Mouse (Mus musculus) hindbrain, embryonic 14.5 days (tissue): ENCODE data around the gene Gm17617. TPM values are rescaled to one million over a fixed set of nuclear protein-coding genes. Genes with fewer than 3 reads are reported as not detected.

ENCODE experiments used
- ATAC-seq: fragments of 200-750 bp; cut with Nextera tagmentation; 2 replicates; pipeline ENCODE4 v1.8.0; 2017; ENCODE audit warnings: moderate number of reproducible peaks, mild to moderate bottlenecking, moderate TSS enrichment, moderate library complexity; ENCODE audit not compliant: low FRiP score
- DNase-seq: peaks from one replicate; pipeline ENCODE4 v3.0.0-alpha.2; 2015; ENCODE audit warnings: low spot score
- H3K27ac ChIP-seq: fragments of 300-500 bp; sonication (generic); 2 replicates; pipeline ENCODE4 v1.5.1; 2014; ENCODE audit warnings: mild to moderate bottlenecking, moderate library complexity
- H3K27me3 ChIP-seq: fragments of 300-500 bp; sonication (generic); 2 replicates; pipeline ENCODE4 v1.6.1; 2014; ENCODE audit warnings: mild to moderate bottlenecking, low read length, mixed read lengths; ENCODE audit not compliant: control insufficient read depth, insufficient read depth
- H3K36me3 ChIP-seq: fragments of 300-500 bp; sonication (generic); replicated peaks from 2 replicates; pipeline ENCODE4 v1.6.1; 2014; ENCODE audit not compliant: control insufficient read depth, insufficient read depth
- H3K4me1 ChIP-seq: fragments of 300-500 bp; sonication (generic); replicated peaks from 2 replicates; pipeline ENCODE4 v1.6.1; 2014; ENCODE audit warnings: antibody characterized with exemption, low read length, mixed read lengths; ENCODE audit not compliant: control insufficient read depth, insufficient read depth
- H3K4me2 ChIP-seq: fragments of 300-500 bp; sonication (generic); replicated peaks from 2 replicates; pipeline ENCODE4 v1.6.1; 2014; ENCODE audit warnings: mild to moderate bottlenecking, moderate library complexity
- H3K4me3 ChIP-seq: fragments of 300-500 bp; sonication (generic); replicated peaks from 2 replicates; pipeline ENCODE4 v1.5.1; 2014; ENCODE audit warnings: mild to moderate bottlenecking, low read length
- H3K9ac ChIP-seq: fragments of 300-500 bp; sonication (generic); 2 replicates; pipeline ENCODE4 v1.6.1; 2014
- H3K9me3 ChIP-seq: fragments of 300-500 bp; sonication (generic); 2 replicates; pipeline ENCODE4 v1.6.1; 2016; ENCODE audit warnings: low read length; ENCODE audit not compliant: control insufficient read depth
- WGBS: fragments of 180-500 bp; shearing (Covaris S2); extraction: QIAGEN DNeasy Blood & Tissue Kit; methylation state at CpG from one replicate; pipeline ENCODE4 v1.1.7; 2014; 5-methylcytosine and 5-hydroxymethylcytosine counted together
- polyA plus RNA-seq: library from polyadenylated mRNA; unstranded; fragments of >200 nt; fragmentation: Nextera tagmentation; extraction: Ambion mirVana; gene quantifications from 2 replicates; pipeline ENCODE4 v1.2.1, GENCODE M21; 2014

Gene Gm17617
- not detected in 2 replicates for polyA plus RNA-seq

DNA sequence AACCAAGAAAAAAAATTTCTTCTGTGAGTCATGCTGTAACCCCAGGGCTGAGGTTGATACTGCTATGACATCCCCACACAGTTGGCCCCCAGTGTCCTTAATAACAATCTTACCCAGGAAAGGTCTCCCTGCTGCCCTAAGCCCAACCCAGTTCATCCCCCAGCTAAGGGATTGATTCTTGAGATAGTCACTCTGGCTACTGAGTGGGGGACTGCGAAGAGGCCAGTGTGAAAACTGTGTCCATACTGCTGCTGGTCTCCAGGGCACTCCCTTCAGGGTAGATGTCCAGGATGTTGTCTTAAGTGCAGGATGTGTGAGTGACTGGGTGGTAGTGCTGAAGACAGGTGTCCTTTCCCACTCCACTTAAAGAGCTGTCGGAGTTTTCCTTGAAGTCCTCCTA is at the start of gene Gm17617:
Gene Gm17617, minus strand, starts transcription at position 101 of the 400 bp plus-strand sequence.
- no peak for ATAC-seq
- no peak within 1 kb of the TSS for H3K27ac ChIP-seq
- WGBS, result 98% methylated on average over 2 of the region's 2 CpGs
- no peak for DNase-seq
- no peak within 1 kb of the TSS for H3K4me3 ChIP-seq
- H3K36me3 ChIP-seq, result peaks cover 52% of the 10 kb centered on the region
- no peaks in the 10 kb centered on the region for H3K4me1 ChIP-seq
- no peak within 1 kb of the TSS for H3K4me2 ChIP-seq
- H3K27me3 ChIP-seq, result no peaks in the 10 kb centered on the region
- H3K9me3 ChIP-seq, result no peaks in the 10 kb centered on the region
- no peak within 1 kb of the TSS for H3K9ac ChIP-seq

DNA sequence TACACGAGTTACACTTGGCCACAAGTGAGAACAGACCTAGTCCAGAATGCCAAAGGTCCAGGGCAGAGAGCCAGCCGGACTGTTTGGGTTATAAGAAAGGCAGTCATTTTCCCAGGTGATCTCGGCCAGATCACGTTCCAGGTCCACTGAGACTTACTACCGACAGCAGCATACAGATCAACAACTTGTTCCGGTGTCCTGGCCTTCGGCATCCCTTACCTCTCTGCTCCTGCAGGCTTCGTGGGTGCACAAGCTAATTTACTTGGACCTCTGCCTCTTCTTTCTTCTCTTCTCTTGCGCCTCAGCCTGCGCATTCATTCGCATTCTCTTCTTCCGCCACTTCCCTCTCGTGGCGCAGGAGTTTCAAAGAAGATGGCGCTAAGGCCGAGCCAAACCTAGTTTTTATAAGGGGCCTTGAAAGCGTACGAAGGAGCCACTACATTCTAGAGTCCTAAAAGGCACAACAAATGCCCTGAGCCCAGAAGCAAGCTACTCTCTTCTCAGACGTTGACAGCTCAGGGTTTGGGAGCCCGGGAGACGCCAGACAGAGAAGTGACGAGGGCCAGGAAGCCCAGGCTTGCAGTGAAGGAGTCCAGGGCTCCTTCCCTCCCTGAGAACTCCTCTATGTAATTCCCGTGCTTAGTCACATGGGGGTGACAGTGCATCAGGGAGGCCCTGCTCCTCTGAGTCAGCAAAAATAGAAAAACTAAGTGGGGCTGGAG is 49.0 kb upstream of the Gm17617 start:
- Histone ChIP-seq H3K4me1 (no peaks in the 10 kb centered on the region), H3K4me2 (peak overlapping the region; percentile 39), H3K9ac (peak overlapping the region; percentile 2; the same call in 1 of the 2 replicates), H3K4me3 (peak overlapping the region; percentile 6), H3K36me3 (no peaks in the 10 kb centered on the region), H3K27ac (peak overlapping the region; percentile 72), H3K9me3 (no peaks in the 10 kb centered on the region), H3K27me3 (no peaks in the 10 kb centered on the region)
- ATAC-seq (peak; percentile 84), DNase-seq (peak; percentile 74)
- 3% methylated on average over 23 of the region's 23 CpGs for WGBS

DNA sequence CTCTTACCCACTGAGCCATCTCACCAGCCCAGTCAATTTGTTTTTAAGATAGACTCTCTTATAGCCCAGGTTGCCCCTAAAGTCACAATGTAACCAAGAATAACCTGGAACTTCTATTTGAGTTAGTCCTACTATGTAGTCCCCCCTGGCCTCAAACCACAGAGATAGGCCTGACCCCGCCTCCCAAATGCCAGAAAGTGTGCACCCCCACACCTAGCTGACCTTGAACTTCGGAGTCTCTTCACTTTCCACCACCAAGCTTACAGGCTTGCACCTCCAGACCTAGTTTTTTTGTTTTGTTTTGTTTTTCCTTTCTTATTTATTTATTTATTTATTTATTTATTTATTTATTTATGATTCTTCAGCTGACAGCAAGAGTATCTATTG is 48.4 kb upstream of the Gm17617 start:
- no peak for DNase-seq
- no peaks in the 10 kb centered on the region for H3K27me3 ChIP-seq
- 78% methylated on average over 2 of the region's 2 CpGs for WGBS
- peak overlapping the region; percentile 39 for H3K4me2 ChIP-seq
- no peak overlapping the region for H3K9ac ChIP-seq
- H3K9me3 ChIP-seq, result no peaks in the 10 kb centered on the region
- H3K36me3 ChIP-seq, result no peaks in the 10 kb centered on the region
- H3K4me1 ChIP-seq, result no peaks in the 10 kb centered on the region
- H3K4me3 ChIP-seq, result peak overlapping the region; percentile 6; the same call in 1 of the 2 replicates
- H3K27ac ChIP-seq, result no peak overlapping the region
- ATAC-seq, result no peak

DNA sequence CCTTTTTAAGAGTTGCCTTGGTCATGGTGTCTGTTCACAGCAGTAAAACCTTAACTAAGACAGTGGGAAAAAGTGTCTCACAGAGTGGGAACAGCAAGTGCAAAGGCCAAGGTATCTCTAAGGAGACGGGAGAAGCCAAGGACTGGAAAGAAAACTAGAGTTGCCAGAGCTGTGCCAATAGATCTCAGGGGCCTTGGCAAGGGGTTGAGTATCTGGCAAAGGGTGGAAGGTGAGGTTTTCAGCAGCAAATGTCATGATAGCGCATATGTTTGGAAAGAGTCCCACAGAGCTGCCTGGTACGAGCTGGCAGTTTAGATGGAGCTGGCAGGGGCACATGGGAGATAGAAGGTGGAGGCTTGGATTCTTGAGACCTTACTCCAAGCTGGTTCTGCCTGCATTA is 46.2 kb upstream of the Gm17617 start:
- Histone ChIP-seq H3K4me2 (no peak overlapping the region), H3K27me3 (no peaks in the 10 kb centered on the region), H3K9me3 (no peaks in the 10 kb centered on the region), H3K4me1 (no peaks in the 10 kb centered on the region), H3K36me3 (no peaks in the 10 kb centered on the region), H3K27ac (no peak overlapping the region), H3K4me3 (no peak overlapping the region), H3K9ac (no peak overlapping the region)
- whole genome bisulfite sequencing, result 91% methylated on average over 3 of the region's 3 CpGs
- no peak for ATAC-seq
- DNase-seq, result no peak

DNA sequence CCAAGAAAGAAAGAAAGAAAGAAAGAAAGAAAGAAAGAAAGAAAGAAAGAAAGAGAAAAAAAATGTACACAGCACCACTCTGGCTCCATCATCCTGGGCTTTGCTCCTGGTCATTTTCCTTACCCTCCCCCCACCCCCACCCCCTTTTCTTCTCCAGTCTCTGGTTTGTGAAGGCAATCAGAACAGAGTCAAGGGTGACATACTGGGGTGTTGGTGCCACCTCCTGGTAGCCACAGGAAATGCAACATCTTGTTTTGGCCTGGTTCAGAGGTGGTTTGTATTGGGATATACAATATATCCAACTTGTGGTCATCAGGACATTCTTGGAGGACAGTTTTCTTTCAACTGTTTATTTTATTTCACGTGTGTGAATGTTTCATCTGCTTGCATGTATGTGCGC is 45.2 kb upstream of the Gm17617 start:
- 37% methylated on average over 2 of the region's 2 CpGs for WGBS
- Histone ChIP-seq H3K4me2 (no peak overlapping the region), H3K4me1 (no peaks in the 10 kb centered on the region), H3K27ac (no peak overlapping the region), H3K9me3 (no peaks in the 10 kb centered on the region), H3K9ac (no peak overlapping the region), H3K36me3 (no peaks in the 10 kb centered on the region), H3K27me3 (no peaks in the 10 kb centered on the region), H3K4me3 (no peak overlapping the region)
- ATAC-seq (peak; percentile 58; the same call in 1 of the 2 replicates), DNase-seq (peak; percentile 82)

DNA sequence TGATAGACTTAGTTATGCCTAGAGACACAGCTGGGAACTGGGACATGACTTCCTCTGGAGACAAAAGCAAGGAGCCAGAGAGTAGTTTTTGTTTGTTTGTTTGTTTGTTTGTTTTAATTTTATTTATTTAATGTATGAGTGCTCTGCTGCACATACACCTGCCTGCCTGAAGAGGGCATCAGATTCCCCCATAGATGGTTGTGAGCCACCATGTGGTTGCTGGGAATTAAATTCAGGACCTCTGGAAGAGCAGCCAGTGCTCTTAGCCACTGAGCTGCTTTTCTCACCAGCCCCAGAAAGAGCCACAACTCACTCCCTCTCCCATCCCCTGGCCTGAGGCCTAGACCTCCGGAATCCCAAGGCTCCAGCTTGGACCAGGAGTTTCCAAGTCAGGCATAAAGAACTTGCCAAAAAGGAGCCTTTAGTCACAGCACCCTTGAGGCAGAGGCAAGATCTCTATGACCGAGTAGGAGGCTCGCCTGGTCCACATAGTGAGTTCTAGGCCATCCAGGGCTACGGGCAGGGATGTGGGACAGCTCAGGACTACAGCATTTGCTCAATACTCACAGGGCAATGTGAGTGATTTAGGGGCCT is 44.7 kb upstream of the Gm17617 start:
- H3K4me3 ChIP-seq, result no peak overlapping the region
- H3K9me3 ChIP-seq, result no peaks in the 10 kb centered on the region
- DNase-seq, result no peak
- H3K27me3 ChIP-seq, result no peaks in the 10 kb centered on the region
- H3K9ac ChIP-seq, result no peak overlapping the region
- no peak overlapping the region for H3K27ac ChIP-seq
- ATAC-seq, result no peak
- no peaks in the 10 kb centered on the region for H3K36me3 ChIP-seq
- H3K4me2 ChIP-seq, result no peak overlapping the region
- H3K4me1 ChIP-seq, result no peaks in the 10 kb centered on the region
- WGBS, result 64% methylated on average over 4 of the region's 4 CpGs

DNA sequence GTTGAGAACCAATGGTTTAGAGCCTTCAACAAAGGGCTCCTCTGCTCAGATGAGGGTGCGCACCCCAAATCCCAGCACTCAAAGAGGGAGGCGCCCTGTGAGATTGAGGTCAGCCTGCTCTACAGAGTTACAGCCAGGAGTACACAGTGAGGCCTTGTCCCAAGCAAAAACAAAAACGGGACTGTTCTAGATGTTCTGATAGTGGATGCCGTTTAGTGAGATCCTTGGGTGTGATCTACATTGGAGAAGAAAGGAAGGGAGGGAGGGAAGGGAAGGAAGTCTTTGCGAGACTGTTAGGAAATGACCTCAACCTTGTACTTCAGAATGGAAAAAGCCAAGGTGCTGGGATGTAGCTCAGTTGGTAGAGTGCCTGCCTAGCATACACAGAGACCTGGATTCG is 42.9 kb upstream of the Gm17617 start:
- no peak overlapping the region for H3K27ac ChIP-seq
- no peak overlapping the region for H3K9ac ChIP-seq
- no peak overlapping the region for H3K4me2 ChIP-seq
- no peak overlapping the region for H3K4me3 ChIP-seq
- no peaks in the 10 kb centered on the region for H3K36me3 ChIP-seq
- ATAC-seq (no peak), DNase-seq (no peak)
- WGBS, result 90% methylated on average over 6 of the region's 6 CpGs
- no peaks in the 10 kb centered on the region for H3K27me3 ChIP-seq
- no peaks in the 10 kb centered on the region for H3K9me3 ChIP-seq
- peaks cover 10% of the 10 kb centered on the region for H3K4me1 ChIP-seq

DNA sequence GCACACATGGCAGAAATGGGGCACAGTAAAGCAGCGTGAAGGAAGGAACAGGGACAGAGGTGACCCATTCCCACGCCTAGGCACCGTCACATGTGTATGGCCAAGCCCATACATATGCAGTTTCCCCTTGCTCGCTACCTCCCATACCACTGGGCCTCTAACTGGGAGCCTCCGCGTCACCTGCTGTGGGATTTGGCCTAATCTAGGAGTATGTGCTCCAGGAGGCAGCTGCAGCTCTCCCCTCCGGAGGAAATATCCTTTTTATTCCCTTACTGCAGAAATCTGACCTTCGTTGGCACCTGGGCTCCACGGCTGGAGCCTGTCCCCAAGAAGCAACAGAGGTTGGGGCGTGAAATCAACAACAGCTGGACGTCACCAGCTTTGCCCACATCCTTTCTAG is 41.0 kb upstream of the Gm17617 start:
- H3K4me1 ChIP-seq, result peaks cover 13% of the 10 kb centered on the region
- no peak overlapping the region for H3K4me2 ChIP-seq
- no peaks in the 10 kb centered on the region for H3K9me3 ChIP-seq
- no peak overlapping the region for H3K9ac ChIP-seq
- WGBS, result 74% methylated on average over 11 of the region's 11 CpGs
- no peaks in the 10 kb centered on the region for H3K27me3 ChIP-seq
- ATAC-seq (no peak), DNase-seq (no peak)
- no peaks in the 10 kb centered on the region for H3K36me3 ChIP-seq
- H3K4me3 ChIP-seq, result no peak overlapping the region
- no peak overlapping the region for H3K27ac ChIP-seq

DNA sequence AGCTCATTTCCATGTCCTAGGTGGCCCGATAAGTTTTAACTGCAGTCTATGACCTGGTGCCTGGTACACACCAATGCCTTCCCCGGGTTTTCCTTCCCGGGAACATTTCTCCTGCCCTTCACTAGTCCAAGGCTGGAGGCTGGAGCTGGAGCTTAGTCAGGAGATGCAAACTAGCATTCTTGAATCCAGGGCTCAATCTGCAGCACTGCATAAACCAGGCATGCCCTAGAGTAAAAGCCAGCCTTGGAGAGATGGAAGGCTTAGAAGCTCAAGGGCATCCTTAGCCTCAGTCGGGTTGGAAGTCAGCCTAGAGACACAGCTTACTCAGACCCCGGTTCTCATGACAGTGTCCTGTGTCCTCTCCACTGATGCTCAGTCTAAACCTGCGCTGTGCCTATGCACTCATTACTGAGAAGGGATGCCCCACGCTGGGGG is 39.0 kb upstream of the Gm17617 start:
- 58% methylated on average over 7 of the region's 7 CpGs for WGBS
- Histone ChIP-seq H3K36me3 (no peaks in the 10 kb centered on the region), H3K4me3 (no peak overlapping the region), H3K4me1 (peaks cover 20% of the 10 kb centered on the region), H3K9me3 (no peaks in the 10 kb centered on the region), H3K4me2 (peak overlapping the region; percentile 40; the same call in 1 of the 2 replicates), H3K27ac (0 out of 2 replicates have a peak overlapping the region, but pooled peaks have one; percentile 44), H3K9ac (no peak overlapping the region), H3K27me3 (no peaks in the 10 kb centered on the region)
- ATAC-seq, result no peak
- DNase-seq, result no peak
